Mouse (Mus musculus): ENCODE data around the gene Klk1b1. TPM values are rescaled to one million over a fixed set of nuclear protein-coding genes. Genes with fewer than 3 reads are reported as not detected.

Gene Klk1b1
- polyA plus RNA-seq (2014; fragmentation: Nextera tagmentation; extraction: Ambion mirVana), result not detected in 2 replicates

DNA sequence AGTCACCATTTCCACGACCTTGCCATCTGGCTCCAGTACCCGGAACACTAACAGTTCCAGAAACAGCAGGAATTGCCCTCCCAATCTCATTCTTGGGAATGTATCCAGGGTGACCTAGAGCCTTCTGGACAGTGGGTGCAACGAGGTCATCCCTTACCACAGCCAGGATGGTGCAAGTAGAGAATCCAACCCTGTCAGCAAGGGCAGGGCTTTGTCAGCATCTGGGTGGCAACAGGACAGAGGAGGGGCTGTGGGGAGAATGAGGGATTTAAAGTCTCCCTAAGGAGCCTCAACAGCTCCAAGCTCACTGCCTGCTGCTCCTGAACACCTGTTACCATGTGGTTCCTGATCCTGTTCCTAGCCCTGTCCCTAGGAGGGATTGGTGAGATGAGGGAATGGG is at the start of gene Klk1b1:
Gene Klk1b1, plus strand, starts transcription at position 301 of the 400 bp plus-strand sequence.
- H3K9me3 ChIP-seq (replicated peaks; ENCODE audit: control insufficient read depth, low read length), result no peaks in the 10 kb centered on the region
- 63% methylated on average over 3 of the region's 3 CpGs for WGBS
- H3K4me3 ChIP-seq (ENCODE audit: low read depth, low read length), result no peak within 1 kb of the TSS
- H3K27me3 ChIP-seq (replicated peaks; ENCODE audit: control insufficient read depth, insufficient read depth, low read length), result no peaks in the 10 kb centered on the region
- H3K4me1 ChIP-seq (ENCODE audit: control insufficient read depth, insufficient read depth, low read length), result no peaks in the 10 kb centered on the region
- H3K9ac ChIP-seq (ENCODE audit: low read length), result no peak within 1 kb of the TSS
- H3K36me3 ChIP-seq (ENCODE audit: control insufficient read depth, insufficient read depth, low read length), result no peaks in the 10 kb centered on the region
- no peak within 1 kb of the TSS for H3K27ac ChIP-seq (ENCODE audit: low read depth, low read length)
- H3K4me2 ChIP-seq (ENCODE audit: low read length), result no peak within 1 kb of the TSS
- DNase-seq (ENCODE audit: low spot score) (no peak), ATAC-seq (no peak)

DNA sequence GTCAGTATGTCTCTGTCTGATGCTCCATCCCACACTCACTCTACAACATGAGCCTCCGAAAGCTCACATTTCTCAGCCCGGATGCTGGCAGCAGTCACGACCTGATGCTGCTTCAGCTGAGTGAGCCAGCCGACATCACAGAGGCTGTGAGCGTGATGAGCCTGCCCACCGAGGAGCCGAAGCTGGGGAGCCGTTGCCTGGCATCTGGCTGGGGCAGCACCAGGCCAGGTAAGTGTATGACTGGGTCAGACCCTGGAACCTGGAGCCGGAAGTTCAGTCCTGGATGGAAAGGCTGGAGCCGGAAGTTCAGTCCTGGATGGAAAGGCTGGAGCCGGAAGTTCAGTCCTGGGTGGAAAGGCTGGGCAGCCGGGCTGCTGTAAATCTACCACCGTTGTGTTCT is 48.1 kb upstream of the Klk1b1 start:
- no peak for ATAC-seq
- H3K27ac ChIP-seq (ENCODE audit: low read depth, low read length), result no peak overlapping the region
- 90% methylated on average over 13 of the region's 13 CpGs for WGBS

DNA sequence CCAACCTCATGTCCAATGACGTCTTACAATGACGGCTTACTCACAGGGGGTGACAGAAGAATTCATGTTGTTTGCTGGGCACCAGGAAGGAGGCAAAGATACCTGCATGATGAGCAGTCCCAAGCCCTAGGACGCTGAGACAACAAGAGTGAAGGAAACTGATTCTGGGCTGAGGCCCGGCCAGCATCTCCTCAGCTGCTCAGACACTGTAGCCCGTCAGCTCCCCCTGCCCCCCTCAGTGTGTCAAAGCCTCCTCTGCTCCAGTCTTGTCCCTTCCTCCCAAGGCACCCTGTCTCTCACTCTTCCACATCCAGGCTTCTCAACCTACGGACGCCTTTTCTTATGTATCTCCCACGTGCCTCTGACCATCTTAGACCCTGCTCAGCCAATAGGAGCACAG is 47.7 kb upstream of the Klk1b1 start:
- H3K9me3 ChIP-seq (replicated peaks; ENCODE audit: control insufficient read depth, low read length), result no peaks in the 10 kb centered on the region
- ATAC-seq (no peak), DNase-seq (ENCODE audit: low spot score) (no peak)
- WGBS, result 82% methylated on average over 8 of the region's 8 CpGs
- no peak overlapping the region for H3K4me2 ChIP-seq (ENCODE audit: low read length)
- H3K4me3 ChIP-seq (ENCODE audit: low read depth, low read length), result no peak overlapping the region
- H3K27me3 ChIP-seq (replicated peaks; ENCODE audit: control insufficient read depth, insufficient read depth, low read length), result no peaks in the 10 kb centered on the region
- H3K9ac ChIP-seq (ENCODE audit: low read length), result no peak overlapping the region
- no peaks in the 10 kb centered on the region for H3K36me3 ChIP-seq (ENCODE audit: control insufficient read depth, insufficient read depth, low read length)
- H3K27ac ChIP-seq (ENCODE audit: low read depth, low read length), result no peak overlapping the region
- no peaks in the 10 kb centered on the region for H3K4me1 ChIP-seq (ENCODE audit: control insufficient read depth, insufficient read depth, low read length)

More for the DNA sequence above, 48.1 kb upstream of the Klk1b1 start:
- Histone ChIP-seq H3K4me2 (ENCODE audit: low read length) (no peak overlapping the region), H3K4me3 (ENCODE audit: low read depth, low read length) (no peak overlapping the region), H3K4me1 (ENCODE audit: control insufficient read depth, insufficient read depth, low read length) (no peaks in the 10 kb centered on the region), H3K36me3 (ENCODE audit: control insufficient read depth, insufficient read depth, low read length) (no peaks in the 10 kb centered on the region), H3K9ac (ENCODE audit: low read length) (no peak overlapping the region), H3K9me3 (replicated peaks; ENCODE audit: control insufficient read depth, low read length) (no peaks in the 10 kb centered on the region), H3K27me3 (replicated peaks; ENCODE audit: control insufficient read depth, insufficient read depth, low read length) (no peaks in the 10 kb centered on the region)
- DNase-seq (ENCODE audit: low spot score), result no peak

DNA sequence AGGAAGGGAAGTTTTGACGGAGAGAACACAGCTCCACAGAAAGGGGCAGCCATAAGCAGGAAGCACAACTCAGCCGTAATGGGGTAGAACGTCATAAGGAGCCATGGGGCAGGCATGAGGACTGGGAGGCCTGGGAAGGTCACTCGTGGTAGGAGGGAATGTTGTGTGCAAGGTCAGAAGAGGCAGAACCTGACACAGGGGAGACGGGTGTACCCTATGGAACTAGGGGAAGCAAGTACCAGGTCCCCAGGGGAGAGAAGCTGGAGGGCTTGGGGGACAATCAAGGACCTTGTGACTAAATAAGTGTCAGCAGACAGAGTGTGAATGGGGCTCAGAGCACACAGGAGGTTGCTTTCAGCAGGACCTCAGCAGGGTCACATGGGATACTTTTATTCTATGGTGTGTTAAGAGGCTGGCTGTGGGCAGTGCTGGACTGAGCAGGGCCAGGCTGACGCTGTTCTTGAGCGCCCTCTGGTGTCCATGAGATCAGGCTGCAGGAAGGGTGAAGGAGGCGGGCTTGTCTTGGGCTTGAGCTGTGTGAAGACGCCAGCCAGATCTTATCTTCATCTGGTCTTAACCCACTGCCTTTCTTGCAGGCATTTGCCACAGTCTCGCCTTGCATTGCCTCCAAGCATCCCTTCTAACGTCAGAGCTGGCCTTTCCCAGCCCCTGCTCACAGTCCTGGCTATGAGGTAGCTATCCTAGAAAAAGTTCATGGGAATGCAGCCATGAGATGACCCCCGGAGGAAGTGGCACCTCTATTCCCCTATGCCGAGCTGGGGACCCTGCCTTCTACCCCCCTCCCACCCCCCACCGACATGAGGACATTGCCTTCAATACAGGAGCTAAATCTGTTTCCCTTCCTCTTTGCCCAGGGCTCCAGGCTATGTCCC is 46.7 kb upstream of the Klk1b1 start:
- H3K27me3 ChIP-seq (replicated peaks; ENCODE audit: control insufficient read depth, insufficient read depth, low read length), result no peaks in the 10 kb centered on the region
- no peak overlapping the region for H3K27ac ChIP-seq (ENCODE audit: low read depth, low read length)
- H3K36me3 ChIP-seq (ENCODE audit: control insufficient read depth, insufficient read depth, low read length), result no peaks in the 10 kb centered on the region
- H3K4me3 ChIP-seq (ENCODE audit: low read depth, low read length), result no peak overlapping the region
- no peaks in the 10 kb centered on the region for H3K9me3 ChIP-seq (replicated peaks; ENCODE audit: control insufficient read depth, low read length)
- no peak overlapping the region for H3K9ac ChIP-seq (ENCODE audit: low read length)
- no peaks in the 10 kb centered on the region for H3K4me1 ChIP-seq (ENCODE audit: control insufficient read depth, insufficient read depth, low read length)
- H3K4me2 ChIP-seq (ENCODE audit: low read length), result no peak overlapping the region
- 31% methylated on average over 14 of the region's 14 CpGs for WGBS
- peak; percentile 75 for DNase-seq (ENCODE audit: low spot score)
- ATAC-seq, result peak; percentile 86

DNA sequence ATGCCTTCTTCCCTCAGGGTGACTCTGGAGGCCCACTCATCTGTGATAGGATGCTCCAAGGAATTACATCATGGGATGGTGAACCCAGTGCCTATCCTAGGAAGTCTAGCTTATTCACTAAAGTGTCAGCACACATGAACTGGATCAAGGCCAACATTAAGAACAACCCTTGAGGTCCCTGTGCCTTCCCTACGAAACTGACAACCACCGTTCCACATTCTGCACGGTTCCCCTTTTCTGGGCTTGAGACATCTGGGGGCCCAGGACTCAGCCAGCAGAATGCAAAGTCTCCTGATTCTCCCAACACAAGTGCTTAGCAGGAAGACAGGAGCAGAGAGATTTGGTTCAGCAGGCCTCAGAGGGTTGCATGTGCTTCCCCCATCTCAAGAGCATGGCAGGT is 46.0 kb upstream of the Klk1b1 start:
- no peak overlapping the region for H3K27ac ChIP-seq (ENCODE audit: low read depth, low read length)
- no peaks in the 10 kb centered on the region for H3K36me3 ChIP-seq (ENCODE audit: control insufficient read depth, insufficient read depth, low read length)
- H3K4me1 ChIP-seq (ENCODE audit: control insufficient read depth, insufficient read depth, low read length), result no peaks in the 10 kb centered on the region
- no peak overlapping the region for H3K4me3 ChIP-seq (ENCODE audit: low read depth, low read length)
- WGBS, result 90% methylated on average over 3 of the region's 3 CpGs
- H3K9me3 ChIP-seq (replicated peaks; ENCODE audit: control insufficient read depth, low read length), result no peaks in the 10 kb centered on the region
- DNase-seq (ENCODE audit: low spot score) (peak; percentile 1), ATAC-seq (no peak)
- no peaks in the 10 kb centered on the region for H3K27me3 ChIP-seq (replicated peaks; ENCODE audit: control insufficient read depth, insufficient read depth, low read length)
- H3K9ac ChIP-seq (ENCODE audit: low read length), result no peak overlapping the region
- H3K4me2 ChIP-seq (ENCODE audit: low read length), result no peak overlapping the region

DNA sequence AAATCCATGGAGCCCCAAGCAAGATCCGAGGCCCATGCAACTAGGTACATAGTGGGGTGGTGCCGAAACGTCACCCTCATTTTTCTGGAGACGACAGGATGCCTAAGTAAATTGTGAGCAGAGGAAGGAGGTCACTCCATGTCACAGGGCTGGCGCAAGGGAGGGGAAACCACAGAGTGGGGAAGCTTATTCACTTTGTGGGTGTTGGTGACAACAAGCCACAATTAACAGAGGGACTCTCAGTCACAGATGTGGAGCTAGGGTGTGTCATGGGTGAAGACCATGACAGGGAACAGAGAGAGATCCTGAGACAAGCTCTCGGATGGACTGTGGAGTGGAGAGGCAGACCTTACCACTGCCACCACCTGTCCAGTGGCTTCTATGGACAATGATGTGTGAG is 45.5 kb upstream of the Klk1b1 start:
- Histone ChIP-seq H3K4me2 (ENCODE audit: low read length) (no peak overlapping the region), H3K27me3 (replicated peaks; ENCODE audit: control insufficient read depth, insufficient read depth, low read length) (no peaks in the 10 kb centered on the region), H3K4me3 (ENCODE audit: low read depth, low read length) (no peak overlapping the region), H3K9ac (ENCODE audit: low read length) (no peak overlapping the region), H3K9me3 (replicated peaks; ENCODE audit: control insufficient read depth, low read length) (no peaks in the 10 kb centered on the region), H3K27ac (ENCODE audit: low read depth, low read length) (no peak overlapping the region), H3K36me3 (ENCODE audit: control insufficient read depth, insufficient read depth, low read length) (no peaks in the 10 kb centered on the region), H3K4me1 (ENCODE audit: control insufficient read depth, insufficient read depth, low read length) (no peaks in the 10 kb centered on the region)
- no peak for DNase-seq (ENCODE audit: low spot score)
- no peak for ATAC-seq
- WGBS, result 86% methylated on average over 6 of the region's 6 CpGs

DNA sequence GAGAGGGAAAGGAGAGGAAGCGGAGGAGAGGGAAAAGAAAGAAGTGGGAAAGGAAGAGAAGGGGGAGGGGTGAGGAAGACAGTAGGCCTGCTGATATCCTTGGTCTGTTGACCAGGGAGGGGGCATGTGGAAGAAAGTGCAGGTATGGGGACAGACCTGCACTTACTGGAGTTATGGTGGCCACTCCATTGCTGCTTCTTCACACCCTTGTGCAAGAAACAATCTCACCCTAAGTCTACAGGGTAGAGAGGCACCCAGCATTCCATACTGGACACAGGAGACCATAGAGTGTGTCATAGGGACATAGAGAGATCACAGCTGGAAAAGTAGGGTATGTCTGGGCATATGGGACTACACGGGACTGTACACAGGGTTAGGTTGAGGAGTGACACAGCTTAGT is 44.6 kb upstream of the Klk1b1 start:
- WGBS, result 91% methylated on average over 2 of the region's 2 CpGs
- Histone ChIP-seq H3K36me3 (ENCODE audit: control insufficient read depth, insufficient read depth, low read length) (no peaks in the 10 kb centered on the region), H3K27me3 (replicated peaks; ENCODE audit: control insufficient read depth, insufficient read depth, low read length) (no peaks in the 10 kb centered on the region), H3K4me2 (ENCODE audit: low read length) (no peak overlapping the region), H3K4me3 (ENCODE audit: low read depth, low read length) (no peak overlapping the region), H3K4me1 (ENCODE audit: control insufficient read depth, insufficient read depth, low read length) (no peaks in the 10 kb centered on the region), H3K9me3 (replicated peaks; ENCODE audit: control insufficient read depth, low read length) (no peaks in the 10 kb centered on the region), H3K27ac (ENCODE audit: low read depth, low read length) (no peak overlapping the region), H3K9ac (ENCODE audit: low read length) (no peak overlapping the region)
- ATAC-seq (no peak), DNase-seq (ENCODE audit: low spot score) (no peak)

DNA sequence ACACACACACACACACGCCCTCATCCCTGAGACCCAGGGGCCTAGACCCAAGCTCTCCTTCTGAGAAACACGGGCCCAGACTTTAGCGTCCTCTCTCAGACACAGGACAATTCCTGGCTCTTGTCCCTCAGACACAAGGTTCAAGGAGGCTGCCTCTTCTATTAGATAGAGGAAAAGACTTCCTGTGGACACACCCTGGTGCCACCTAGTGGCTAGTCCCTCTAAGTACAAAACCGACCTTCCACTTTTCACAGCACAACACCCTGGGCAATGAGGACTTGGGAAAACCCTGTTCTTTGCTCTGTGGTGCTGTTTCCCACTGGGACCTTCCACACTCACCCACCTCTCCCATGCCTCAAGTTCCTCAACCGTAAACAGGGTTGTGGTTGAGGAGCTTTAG is 40.6 kb upstream of the Klk1b1 start:
- DNase-seq (ENCODE audit: low spot score), result peak; percentile 17

DNA sequence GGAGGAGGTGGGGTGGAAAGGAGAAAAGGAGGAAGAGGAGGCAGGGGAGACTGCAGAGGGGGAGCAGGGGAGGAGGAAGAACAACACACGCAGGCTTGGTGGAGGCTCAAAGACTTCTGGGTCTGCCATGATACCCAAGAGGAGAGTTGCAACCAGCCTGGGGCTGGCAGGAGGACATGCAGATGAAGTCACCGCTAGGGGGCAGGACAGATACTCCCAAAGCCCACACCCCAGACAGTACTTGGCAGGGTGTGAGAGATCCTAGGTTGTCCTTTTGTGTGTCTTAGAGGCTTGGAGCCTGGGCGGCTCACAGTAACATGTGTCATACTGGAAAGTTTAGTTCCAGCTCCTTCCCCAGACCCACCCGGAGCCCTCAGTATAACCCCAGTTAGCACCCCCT is 38.0 kb upstream of the Klk1b1 start:
- no peaks in the 10 kb centered on the region for H3K27me3 ChIP-seq (replicated peaks; ENCODE audit: control insufficient read depth, insufficient read depth, low read length)
- no peak for ATAC-seq
- no peak overlapping the region for H3K4me2 ChIP-seq (ENCODE audit: low read length)
- no peaks in the 10 kb centered on the region for H3K36me3 ChIP-seq (ENCODE audit: control insufficient read depth, insufficient read depth, low read length)
- no peak overlapping the region for H3K4me3 ChIP-seq (ENCODE audit: low read depth, low read length)
- H3K9me3 ChIP-seq (replicated peaks; ENCODE audit: control insufficient read depth, low read length), result no peaks in the 10 kb centered on the region
- no peak overlapping the region for H3K9ac ChIP-seq (ENCODE audit: low read length)
- no peaks in the 10 kb centered on the region for H3K4me1 ChIP-seq (ENCODE audit: control insufficient read depth, insufficient read depth, low read length)
- H3K27ac ChIP-seq (ENCODE audit: low read depth, low read length), result no peak overlapping the region
- peak; percentile 27 for DNase-seq (ENCODE audit: low spot score)
- 35% methylated on average over 4 of the region's 4 CpGs for WGBS

More for the DNA sequence above, 40.6 kb upstream of the Klk1b1 start:
- ATAC-seq, result no peak
- Histone ChIP-seq H3K4me1 (ENCODE audit: control insufficient read depth, insufficient read depth, low read length) (no peaks in the 10 kb centered on the region), H3K9me3 (replicated peaks; ENCODE audit: control insufficient read depth, low read length) (no peaks in the 10 kb centered on the region), H3K27ac (ENCODE audit: low read depth, low read length) (no peak overlapping the region), H3K9ac (ENCODE audit: low read length) (no peak overlapping the region), H3K4me3 (ENCODE audit: low read depth, low read length) (no peak overlapping the region), H3K4me2 (ENCODE audit: low read length) (no peak overlapping the region), H3K27me3 (replicated peaks; ENCODE audit: control insufficient read depth, insufficient read depth, low read length) (no peaks in the 10 kb centered on the region), H3K36me3 (ENCODE audit: control insufficient read depth, insufficient read depth, low read length) (no peaks in the 10 kb centered on the region)
- WGBS, result 62% methylated on average over 5 of the region's 5 CpGs

All from forebrain, embryonic 14.5 days (tissue).